Mouse (Mus musculus): ENCODE data around the gene Rnf180. TPM values are rescaled to one million over a fixed set of nuclear protein-coding genes. Genes with fewer than 3 reads are reported as not detected.

Gene Rnf180
- total RNA-seq, 1 experiment from 2014 or later, result 13.9 TPM

- no peak for DNase-seq
Observed at GRCm38 (mm10) chr13:105250767-105251166, 43.8 kb downstream of the Rnf180 start.

DNA sequence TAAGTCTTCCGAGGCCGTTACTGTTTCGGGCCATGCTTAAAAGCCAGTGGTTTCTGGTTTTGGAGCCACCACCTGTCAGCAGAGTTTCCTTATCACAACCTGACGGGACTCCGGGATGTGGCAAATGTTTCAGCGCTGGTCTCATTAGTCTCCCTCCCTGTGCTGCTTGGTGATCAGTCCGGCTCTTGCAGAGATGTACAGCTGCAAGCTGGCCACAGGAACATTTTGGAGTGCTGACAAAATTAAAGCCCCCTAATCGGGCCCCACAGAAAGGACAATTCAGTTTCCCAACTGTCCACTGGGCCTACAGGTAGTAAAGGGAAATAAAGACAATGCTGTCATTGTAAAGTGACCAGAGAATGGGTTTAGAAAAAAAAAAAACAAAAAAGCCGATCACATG, 44.4 kb downstream of the Rnf180 start:
- no peak for DNase-seq

DNA sequence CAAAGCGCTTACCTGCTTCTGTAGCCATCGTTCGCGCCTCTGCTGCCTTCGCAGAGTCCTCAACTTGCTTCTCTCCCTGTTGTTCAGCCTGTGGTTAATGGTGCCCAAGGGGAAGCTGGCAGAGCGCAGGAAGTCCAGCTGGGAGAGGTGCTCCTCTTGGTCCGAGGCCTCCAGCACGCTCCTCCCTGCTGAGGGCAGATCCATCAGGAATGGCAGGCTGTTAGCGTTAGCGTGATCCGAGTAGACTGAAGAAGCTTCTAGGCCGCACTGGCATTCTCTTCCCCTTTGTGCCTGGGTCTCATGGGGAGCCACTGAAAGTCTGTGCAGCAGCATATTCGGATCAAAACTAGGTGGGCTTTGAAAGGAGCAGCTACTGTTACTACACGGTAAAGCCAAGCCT, 45.0 kb downstream of the Rnf180 start:
- DNase-seq, result no peak

GRCm38 (mm10) chr13:105247691-105248090, 46.9 kb downstream of the Rnf180 start:
- DNase-seq, result peak; percentile 11

GRCm38 (mm10) chr13:105240810-105241209, 53.8 kb downstream of the Rnf180 start:
- DNase-seq, result no peak

DNA sequence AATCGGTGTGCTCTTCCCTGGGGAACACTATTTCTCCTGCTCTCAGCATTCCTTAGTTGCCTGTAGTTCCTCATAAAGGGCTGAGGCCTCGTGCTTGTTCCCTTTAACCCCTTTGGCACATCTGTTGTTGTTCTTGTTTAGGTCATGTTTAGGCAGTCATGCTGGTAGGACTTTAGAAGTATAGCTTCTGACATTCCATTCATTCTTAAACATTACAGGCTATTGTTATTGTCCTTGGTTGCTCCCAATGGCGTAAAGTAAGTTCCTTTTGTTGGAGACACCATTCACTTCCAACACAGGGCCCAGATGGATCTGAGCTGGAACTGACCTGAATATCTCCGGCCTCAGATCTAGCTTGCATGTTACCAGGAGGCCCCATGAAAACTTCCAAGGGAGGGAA, 67.5 kb downstream of the Rnf180 start:
- DNase-seq, result no peak

DNA sequence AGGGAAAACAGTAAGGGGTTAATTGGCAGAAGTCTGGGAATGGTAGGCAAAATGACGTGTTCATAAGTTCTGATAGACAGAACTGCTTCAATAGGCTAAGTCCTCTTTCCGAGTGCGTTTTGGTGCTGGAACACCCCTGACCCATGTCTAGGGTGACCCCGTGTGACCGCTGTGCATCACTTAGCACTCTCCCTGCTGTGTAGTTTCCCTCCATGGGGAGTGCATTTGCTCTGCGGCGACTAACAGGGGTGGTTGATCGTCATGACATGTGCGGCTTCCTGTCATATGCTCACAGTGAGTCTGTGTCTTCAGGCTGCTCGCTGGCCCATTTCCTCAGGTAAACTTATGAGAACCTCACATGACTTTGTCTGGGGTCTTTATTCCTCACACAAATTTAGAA, 70.6 kb downstream of the Rnf180 start:
- no peak for DNase-seq

DNA sequence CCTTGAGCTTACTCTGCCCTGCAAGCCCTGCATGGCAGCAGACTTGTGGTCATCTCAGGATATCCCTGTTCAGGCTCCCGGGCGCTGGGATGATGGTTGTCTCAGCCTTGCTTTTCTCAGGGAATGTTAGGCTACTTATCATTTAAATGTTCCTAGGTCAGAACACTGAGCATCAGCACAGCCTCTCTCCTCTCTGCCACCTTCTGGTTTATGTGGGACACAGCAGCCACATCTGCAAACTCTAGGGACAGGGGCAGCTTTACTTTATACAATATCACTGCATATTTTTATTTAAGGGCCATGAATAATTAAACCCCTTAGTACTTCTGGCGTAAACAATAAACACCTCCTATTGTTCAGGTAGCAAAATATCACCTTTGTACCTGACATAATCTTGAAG, 71.5 kb downstream of the Rnf180 start:
- peak; percentile 24 for DNase-seq

DNA sequence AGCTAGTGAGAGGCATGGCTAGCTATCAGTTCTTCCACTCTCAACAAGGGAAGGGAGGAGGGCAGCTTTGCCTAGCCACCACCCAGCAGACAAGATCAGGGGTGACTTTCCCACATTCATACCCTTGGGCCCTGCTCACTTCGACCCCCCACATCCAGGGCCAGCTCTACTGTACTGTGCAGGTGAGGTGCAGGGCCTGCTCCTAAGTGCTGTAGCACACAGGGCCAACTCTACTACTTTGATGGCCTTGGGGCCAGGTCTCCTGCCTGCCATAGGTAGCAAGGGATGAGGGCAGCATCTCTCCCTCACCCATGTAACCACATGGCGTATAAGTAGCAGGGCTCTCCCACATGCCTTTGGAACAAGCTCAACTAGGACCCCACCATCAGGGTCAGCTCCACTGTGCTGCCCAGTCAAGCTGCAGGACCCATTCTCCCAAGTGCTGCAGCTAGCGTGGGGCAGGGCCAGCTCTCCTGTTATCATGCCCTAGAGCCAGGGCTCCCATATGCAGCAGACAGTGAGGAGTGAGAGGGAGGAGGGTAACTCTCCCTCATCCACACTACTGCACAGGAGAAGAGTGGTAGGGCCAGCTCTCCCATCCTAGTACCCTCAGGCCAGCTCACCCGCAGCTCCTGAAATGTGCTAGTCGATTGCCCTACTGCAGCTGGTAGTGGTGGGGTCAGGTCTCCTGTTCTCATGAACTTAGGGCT, 72.4 kb downstream of the Rnf180 start:
- no peak for DNase-seq

DNA sequence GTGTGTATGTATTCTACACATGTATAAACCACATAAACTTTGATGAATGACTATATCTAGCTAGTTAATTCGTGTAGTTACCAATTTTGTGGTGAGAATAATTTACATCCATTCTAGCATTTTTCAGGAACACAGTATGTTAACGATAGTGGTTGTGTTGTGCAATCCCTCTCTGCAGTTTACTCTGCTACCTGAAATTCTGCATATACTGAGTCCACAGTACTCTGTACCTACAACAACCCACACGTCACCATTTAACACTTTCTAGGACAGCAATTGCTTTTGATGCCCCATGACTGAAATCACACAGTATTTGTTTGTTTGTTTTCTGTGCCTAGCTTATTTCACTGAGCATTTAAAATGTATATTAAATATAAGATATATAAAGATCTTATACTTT, 83.9 kb downstream of the Rnf180 start:
- no peak for DNase-seq

- no peak for DNase-seq
Observed at GRCm38 (mm10) chr13:105203851-105204250, 90.8 kb downstream of the Rnf180 start.

DNA sequence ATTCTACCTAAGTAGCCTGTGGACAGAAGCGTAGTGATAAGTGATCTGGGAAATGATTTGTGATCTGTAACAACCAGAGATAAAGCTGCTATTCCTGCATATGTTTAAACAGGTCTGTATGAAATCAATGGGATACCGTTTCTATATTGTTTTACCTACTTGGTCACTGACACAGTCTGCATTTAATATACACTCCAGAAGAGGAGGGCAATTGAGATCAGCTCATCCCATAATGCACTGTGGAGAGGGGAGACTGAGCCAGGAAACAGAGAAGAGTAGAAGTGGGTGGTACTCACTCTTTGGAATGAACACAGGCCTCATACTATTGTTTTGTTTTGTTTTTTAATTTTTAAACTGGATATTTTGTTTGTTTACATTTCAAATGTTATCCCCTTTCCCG, 96.0 kb downstream of the Rnf180 start:
- no peak for DNase-seq

DNA sequence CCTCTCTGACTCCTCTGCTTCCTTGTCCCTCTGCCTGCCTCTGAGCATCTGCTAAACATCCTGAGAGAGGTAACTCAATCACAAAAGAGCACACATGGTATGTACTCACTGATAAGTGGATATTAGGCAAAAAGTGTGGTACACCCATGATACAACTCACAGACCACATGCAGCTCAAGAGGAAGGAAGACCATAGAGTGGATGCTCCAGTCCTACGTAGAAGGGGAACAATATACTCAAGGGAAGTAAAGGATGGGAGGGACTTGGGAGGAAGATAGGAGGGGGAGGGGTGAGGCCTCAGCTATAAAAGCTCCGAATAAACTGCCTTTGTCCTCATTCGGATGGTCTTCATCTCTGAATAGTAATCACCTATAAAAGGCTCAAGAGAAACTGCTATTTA, 96.6 kb downstream of the Rnf180 start:
- DNase-seq, result no peak

GRCm38 (mm10) chr13:105193583-105193982, 101.0 kb downstream of the Rnf180 start:
- no peak for DNase-seq

GRCm38 (mm10) chr13:105188730-105189129, 105.9 kb downstream of the Rnf180 start:
- DNase-seq, result no peak

- DNase-seq, result no peak
Observed at GRCm38 (mm10) chr13:105180781-105181180, 113.8 kb downstream of the Rnf180 start.

GRCm38 (mm10) chr13:105165441-105165840, 129.2 kb downstream of the Rnf180 start:
- DNase-seq, result no peak

DNA sequence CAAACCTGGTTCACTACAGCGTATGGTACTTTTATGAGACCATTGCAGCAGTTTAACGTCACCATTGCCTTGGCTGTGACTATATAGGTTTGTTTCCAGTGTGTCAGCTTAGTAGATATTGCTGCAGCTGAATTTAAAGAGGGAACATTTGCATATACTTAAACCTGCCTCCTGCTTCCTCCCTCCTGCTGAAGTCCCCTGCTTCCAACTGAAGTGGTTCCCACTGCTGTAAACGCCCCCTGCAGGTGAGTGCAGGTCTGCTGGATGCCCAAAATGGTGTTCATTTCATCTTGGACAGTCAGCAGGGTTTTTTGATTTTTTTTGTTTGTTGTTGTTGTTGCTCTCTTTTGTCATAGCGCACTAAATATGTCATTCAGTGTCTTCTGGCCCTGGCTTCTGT, 140.7 kb downstream of the Rnf180 start:
- peak; percentile 40 for DNase-seq

GRCm38 (mm10) chr13:105150006-105150405, 144.6 kb downstream of the Rnf180 start:
- DNase-seq, result no peak

DNA sequence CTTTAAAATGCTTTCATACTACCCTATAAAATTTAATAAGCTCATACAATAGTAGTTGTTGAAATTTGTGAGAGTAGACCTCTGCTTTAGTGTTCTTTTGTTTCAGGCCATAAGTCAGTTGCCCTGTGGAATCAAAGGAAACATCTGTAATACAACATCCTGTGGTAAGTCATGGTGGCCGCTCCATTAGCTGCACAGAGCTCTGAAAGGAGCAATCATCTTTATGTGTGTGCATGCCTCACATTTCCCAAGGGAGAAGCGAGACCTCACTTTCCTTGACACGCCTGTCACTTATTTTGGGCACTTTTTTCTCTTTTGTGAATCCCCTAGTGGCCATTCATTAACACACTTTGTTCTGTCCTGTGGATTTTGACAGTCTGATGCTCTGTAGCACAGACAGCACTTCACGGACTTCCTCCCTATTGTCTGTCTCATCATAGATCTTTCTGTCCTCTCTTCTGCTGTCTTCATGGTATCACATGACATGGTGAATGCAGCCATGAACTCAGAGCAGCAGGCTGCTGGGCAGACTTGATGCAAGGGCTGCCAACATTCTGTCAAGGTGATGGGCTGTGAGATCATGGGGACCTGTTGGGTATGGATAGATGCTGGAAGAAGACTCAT, 146.7 kb downstream of the Rnf180 start:
- DNase-seq, result no peak

- DNase-seq, result no peak
Observed at GRCm38 (mm10) chr13:105146827-105147226, 147.8 kb downstream of the Rnf180 start.

DNA sequence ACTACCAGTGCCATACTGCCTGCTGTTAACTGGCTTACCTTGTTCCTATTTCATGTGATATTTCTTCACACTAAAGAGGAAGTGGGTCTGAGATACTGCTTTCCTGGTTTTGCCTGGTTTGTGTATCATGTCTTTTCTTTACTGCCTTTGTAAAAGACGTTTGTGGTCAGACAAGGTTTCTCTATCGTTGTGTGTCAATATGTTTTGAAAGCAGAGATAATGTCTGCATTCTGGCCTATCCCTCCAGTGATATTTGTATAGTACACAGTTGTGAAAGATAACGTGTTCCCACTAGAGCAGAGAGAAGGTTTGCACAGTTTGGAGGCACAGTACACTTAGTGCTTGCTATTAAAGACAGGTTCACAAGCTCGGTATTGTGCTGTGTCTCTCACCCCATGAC, 154.7 kb downstream of the Rnf180 start:
- no peak for DNase-seq

DNA sequence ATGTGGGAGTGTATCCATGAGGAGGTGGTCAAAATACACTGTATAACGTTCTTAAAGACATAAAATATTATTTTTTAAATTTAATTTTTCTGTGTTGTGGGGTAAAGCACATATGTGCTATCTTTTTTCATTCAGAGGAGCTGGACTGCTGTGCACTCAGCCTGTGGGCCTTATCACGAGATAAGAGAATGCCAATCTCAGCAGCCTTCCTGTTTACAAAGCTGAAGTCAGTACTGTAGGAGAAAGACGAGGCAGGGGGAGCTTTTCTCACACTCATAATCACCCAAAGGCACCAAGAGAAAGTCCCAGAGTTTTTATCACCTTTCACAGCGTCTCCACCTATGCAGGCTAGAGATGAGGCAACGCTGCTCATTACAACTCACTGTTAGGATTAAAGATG, 160.2 kb downstream of the Rnf180 start:
- no peak for DNase-seq

DNA sequence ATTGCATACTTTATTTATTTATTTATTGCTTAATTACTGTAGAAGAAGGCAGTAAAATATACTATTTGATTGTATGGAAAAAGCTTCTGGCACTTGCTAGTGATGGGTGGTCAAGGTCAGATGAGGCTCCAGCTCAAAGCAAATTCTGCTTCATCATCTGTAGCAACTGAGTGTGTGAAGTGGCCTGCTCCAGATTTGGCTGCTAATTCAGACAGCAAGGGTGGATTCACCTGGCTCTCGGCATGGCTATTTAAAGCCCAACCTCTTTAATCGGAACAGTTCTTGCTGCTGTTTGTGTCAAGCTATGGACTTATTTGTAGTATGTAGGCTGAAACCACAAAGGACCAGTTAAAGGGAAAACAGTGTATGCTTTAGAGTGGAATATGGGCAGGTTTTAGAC, 161.8 kb downstream of the Rnf180 start:
- no peak for DNase-seq

All from adrenal gland, postnatal 14 days (tissue).